Mouse (Mus musculus) forebrain, embryonic 11.5 days (tissue): Measurements from ENCODE around the gene Vezt. TPM values are rescaled to one million over a fixed set of nuclear protein-coding genes. Genes with fewer than 3 reads are reported as not detected.

Experiments used
- ATAC-seq: fragments of 200-750 bp; cut with Nextera tagmentation; replicated peaks from 2 replicates; pipeline ENCODE4 v1.8.0; 2017; ENCODE audit warnings: moderate TSS enrichment; ENCODE audit not compliant: low FRiP score
- DNase-seq: peaks from one replicate; pipeline ENCODE4 v3.0.0-alpha.2; 2017; ENCODE audit warnings: low spot score
- H3K27ac ChIP-seq: fragments of 300-500 bp; sonication (generic); 2 replicates; pipeline ENCODE4 v1.5.1; 2014; ENCODE audit warnings: low read depth, low read length
- H3K27me3 ChIP-seq: fragments of 300-500 bp; sonication (generic); 2 replicates; pipeline ENCODE4 v1.6.1; 2014; ENCODE audit warnings: mild to moderate bottlenecking, low read length, mixed read lengths; ENCODE audit not compliant: control insufficient read depth, insufficient read depth
- H3K36me3 ChIP-seq: fragments of 300-500 bp; sonication (generic); 2 replicates; pipeline ENCODE4 v1.6.1; 2014; ENCODE audit warnings: mild to moderate bottlenecking, low read length, moderate library complexity, mixed read lengths; ENCODE audit not compliant: control insufficient read depth, insufficient read depth
- H3K4me1 ChIP-seq: fragments of 300-500 bp; sonication (generic); replicated peaks from 2 replicates; pipeline ENCODE4 v1.6.1; 2014; ENCODE audit warnings: low read length, mixed read lengths; ENCODE audit not compliant: control insufficient read depth, insufficient read depth
- H3K4me2 ChIP-seq: fragments of 300-500 bp; sonication (generic); 2 replicates; pipeline ENCODE4 v1.6.1; 2014; ENCODE audit warnings: low read depth, mild to moderate bottlenecking, low read length, moderate library complexity, mixed read lengths; ENCODE audit not compliant: severe bottlenecking
- H3K4me3 ChIP-seq: fragments of 300-500 bp; sonication (generic); 2 replicates; pipeline ENCODE4 v1.5.1; 2014; ENCODE audit warnings: low read depth, low read length
- H3K9ac ChIP-seq: fragments of 300-500 bp; sonication (generic); 2 replicates; pipeline ENCODE4 v1.6.1; 2014; ENCODE audit warnings: low read length
- H3K9me3 ChIP-seq: fragments of 300-500 bp; sonication (generic); 2 replicates; pipeline ENCODE4 v1.6.1; 2016; ENCODE audit warnings: low read length, mixed read lengths; ENCODE audit not compliant: control insufficient read depth
- WGBS: fragments of 180-500 bp; shearing (Covaris S2); extraction: QIAGEN DNeasy Blood & Tissue Kit; methylation state at CpG from one replicate; pipeline ENCODE4 v1.1.7; 2014; 5-methylcytosine and 5-hydroxymethylcytosine counted together
- polyA plus RNA-seq: library from polyadenylated mRNA; unstranded; fragments of >200 nt; fragmentation: Nextera tagmentation; extraction: Ambion mirVana; gene quantifications from 2 replicates; pipeline ENCODE4 v1.2.1, GENCODE M21; 2014

The Vezt gene
- polyA plus RNA-seq, 1 experiment from 2014 or later = 46.6 TPM

DNA sequence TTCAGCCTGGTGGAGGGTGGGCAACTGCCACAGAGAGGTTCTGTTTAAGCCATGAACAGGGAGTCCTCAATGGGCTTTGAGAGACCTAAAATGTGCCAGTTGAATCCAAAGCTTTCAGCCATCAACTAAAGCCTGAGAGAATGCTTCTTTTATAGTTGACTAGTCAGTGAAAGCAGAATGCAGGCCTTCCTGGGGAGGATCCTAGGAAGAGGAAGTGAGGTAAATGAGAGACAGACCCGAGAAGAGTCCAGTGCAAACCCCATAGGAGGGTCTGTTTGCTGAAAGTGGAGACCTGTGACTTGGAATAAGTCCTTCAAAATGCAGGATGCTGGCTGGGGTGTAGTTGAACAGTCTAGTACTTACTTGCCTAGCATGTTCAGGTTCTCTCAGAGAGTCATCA lies 11.4 kb upstream of the Vezt start:
- Histone ChIP-seq H3K27ac (no peak overlapping the region), H3K36me3 (no peaks in the 10 kb centered on the region; the same call in 1 of the 2 replicates), H3K27me3 (no peaks in the 10 kb centered on the region), H3K4me3 (no peak overlapping the region), H3K9ac (no peak overlapping the region), H3K9me3 (no peaks in the 10 kb centered on the region), H3K4me2 (no peak overlapping the region), H3K4me1 (peaks cover 4% of the 10 kb centered on the region)
- DNase-seq (no peak), ATAC-seq (no peak)
- 57% methylated on average over 1 of the region's 1 CpGs for WGBS

DNA sequence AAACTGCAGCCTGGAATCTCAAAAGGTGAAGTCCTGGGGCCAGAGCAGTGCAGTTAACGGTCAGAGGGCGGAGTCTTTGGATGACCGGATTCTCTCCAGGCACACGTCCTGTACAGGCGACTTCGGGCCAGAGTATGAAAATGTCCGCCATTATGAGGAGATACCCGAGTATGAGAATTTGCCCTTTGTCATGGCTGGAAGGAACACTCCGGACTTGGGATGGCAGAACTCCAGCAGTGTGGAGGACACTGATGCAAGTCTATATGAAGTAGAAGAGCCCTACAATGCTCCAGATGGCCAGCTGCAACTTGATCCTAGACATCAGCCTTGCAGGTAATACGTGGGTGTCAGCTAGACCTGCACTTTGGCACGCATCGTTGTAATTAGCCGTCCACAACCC lies 9.7 kb upstream of the Vezt start:
- H3K9ac ChIP-seq = no peak overlapping the region
- DNase-seq (no peak), ATAC-seq (no peak)
- no peaks in the 10 kb centered on the region for H3K27me3 ChIP-seq
- H3K9me3 ChIP-seq = no peaks in the 10 kb centered on the region
- H3K36me3 ChIP-seq = no peaks in the 10 kb centered on the region; the same call in 1 of the 2 replicates
- H3K4me2 ChIP-seq = no peak overlapping the region
- peaks cover 4% of the 10 kb centered on the region for H3K4me1 ChIP-seq
- no peak overlapping the region for H3K4me3 ChIP-seq
- 94% methylated on average over 13 of the region's 13 CpGs for WGBS
- no peak overlapping the region for H3K27ac ChIP-seq

DNA sequence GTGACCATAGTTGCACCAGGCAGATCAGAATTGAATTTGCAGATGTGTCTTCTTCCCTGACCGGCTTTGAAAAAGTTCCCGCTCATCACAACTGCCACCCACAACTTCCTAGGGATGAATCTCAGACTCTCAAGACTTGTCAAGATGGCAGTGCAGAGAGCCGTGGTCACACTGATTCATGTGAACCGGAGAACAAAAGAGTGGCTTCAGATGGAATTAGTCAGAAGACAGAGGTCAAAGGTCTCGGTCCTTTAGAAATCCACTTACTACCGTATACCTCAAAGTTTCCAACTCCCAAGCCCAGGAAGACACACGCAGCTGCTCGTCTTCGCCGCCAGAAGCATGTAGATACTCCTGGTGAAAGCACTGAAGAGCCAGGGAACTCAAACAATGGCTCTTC lies 8.3 kb upstream of the Vezt start:
- Histone ChIP-seq H3K4me1 (peaks cover 4% of the 10 kb centered on the region), H3K4me2 (no peak overlapping the region), H3K27ac (no peak overlapping the region), H3K9ac (no peak overlapping the region), H3K27me3 (no peaks in the 10 kb centered on the region), H3K4me3 (no peak overlapping the region), H3K36me3 (no peaks in the 10 kb centered on the region; the same call in 1 of the 2 replicates), H3K9me3 (no peaks in the 10 kb centered on the region)
- 20% methylated on average over 10 of the region's 10 CpGs for WGBS
- DNase-seq (no peak), ATAC-seq (no peak)

DNA sequence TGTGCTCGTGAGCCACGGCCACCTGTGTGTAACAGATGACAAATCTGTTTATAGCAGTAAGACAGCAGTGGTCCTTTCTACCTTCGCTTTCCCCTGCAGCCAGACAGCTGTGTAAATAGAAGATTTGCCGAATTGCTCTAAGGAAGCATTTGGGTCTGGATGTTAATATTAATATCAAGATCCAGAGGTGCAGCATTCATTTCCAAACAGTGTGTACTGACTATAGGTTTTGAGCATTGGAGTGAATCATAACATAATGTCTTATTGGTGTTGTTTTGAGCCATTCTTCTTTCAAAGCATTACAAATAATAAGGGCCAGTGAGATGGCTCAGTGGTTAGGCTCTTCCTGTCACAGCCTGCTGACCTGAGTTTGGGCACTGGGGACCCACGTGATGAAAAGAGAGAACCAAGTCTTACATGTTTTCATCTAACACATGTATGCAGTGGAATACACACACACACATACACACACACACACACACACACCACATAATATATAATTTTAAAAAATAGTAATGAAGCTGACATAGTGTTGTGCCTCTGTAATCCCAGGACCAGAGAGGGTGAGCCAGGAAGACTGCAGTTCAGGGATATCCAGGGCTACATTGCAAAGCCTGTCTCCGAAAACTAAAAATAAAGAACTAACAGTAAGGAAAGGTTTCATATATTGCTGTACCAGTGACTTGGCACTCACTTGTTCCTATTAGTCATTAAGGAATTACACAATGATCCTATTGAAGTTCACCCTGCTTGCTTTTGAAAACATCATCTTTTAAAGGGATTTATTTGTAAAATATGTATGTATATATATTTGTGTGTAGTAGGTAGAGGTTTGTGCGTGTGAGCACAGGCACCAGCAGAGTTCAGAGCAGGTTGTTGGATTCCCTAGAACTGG lies 3.0 kb upstream of the Vezt start:
- no peaks in the 10 kb centered on the region for H3K27me3 ChIP-seq
- H3K4me1 ChIP-seq = 0 out of 2 replicates have a peak, but pooled peaks cover 1% of the 10 kb centered on the region
- ATAC-seq (no peak), DNase-seq (no peak)
- no peaks in the 10 kb centered on the region for H3K9me3 ChIP-seq
- no peak overlapping the region for H3K4me2 ChIP-seq
- 77% methylated on average over 7 of the region's 7 CpGs for WGBS
- H3K36me3 ChIP-seq = no peaks in the 10 kb centered on the region
- no peak overlapping the region for H3K9ac ChIP-seq
- H3K4me3 ChIP-seq = no peak overlapping the region
- no peak overlapping the region for H3K27ac ChIP-seq

DNA sequence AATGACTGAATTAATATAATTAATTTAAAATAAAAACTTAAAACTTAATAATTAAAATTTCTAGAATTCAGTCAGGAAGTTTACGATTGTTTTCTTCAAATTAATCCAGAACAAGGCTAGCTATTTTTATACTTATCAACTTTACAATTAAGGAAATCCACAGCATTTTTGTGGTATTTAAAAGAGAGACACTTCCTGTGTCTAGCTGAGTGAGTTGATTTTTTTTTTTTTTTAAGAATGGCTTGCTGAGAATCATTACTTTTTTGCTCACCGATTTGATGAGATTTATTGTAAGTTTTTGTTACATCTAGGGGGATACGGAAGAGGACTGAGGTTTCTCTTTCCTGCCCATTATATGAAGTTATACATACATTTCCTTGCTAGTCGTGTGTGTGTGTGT lies 2.0 kb upstream of the Vezt start:
- 78% methylated on average over 4 of the region's 4 CpGs for WGBS
- Histone ChIP-seq H3K4me3 (no peak overlapping the region), H3K27ac (no peak overlapping the region)

DNA sequence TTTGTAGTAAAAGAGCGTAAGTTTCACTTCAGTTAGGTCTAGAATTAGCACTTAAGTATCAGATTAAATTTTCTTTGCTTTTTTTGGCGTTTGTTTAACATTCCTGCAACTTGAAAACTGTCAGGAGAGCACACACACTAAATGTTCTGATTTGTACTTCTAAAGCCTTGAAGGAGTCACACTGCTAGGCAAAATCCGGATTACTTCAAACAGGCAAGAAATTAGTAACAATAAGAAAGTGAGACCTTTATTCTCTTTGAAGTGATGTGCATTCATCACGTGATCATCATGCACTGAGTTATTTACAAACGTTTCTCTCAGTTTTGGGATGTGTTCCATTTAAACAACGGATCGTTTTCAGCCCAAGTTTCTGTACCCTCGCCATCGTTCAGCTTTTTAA lies 1.6 kb upstream of the Vezt start:
- ATAC-seq (no peak), DNase-seq (no peak)
- 50% methylated on average over 9 of the region's 9 CpGs for WGBS
- no peak overlapping the region for H3K27ac ChIP-seq
- H3K4me1 ChIP-seq = peaks cover 6% of the 10 kb centered on the region; the same call in 1 of the 2 replicates
- H3K27me3 ChIP-seq = no peaks in the 10 kb centered on the region
- no peak overlapping the region for H3K9ac ChIP-seq
- no peaks in the 10 kb centered on the region for H3K36me3 ChIP-seq
- H3K9me3 ChIP-seq = no peaks in the 10 kb centered on the region
- no peak overlapping the region for H3K4me2 ChIP-seq
- no peak overlapping the region for H3K4me3 ChIP-seq

More for the DNA sequence above, 2.0 kb upstream of the Vezt start:
- no peaks in the 10 kb centered on the region for H3K36me3 ChIP-seq
- H3K4me2 ChIP-seq = no peak overlapping the region
- DNase-seq (no peak), ATAC-seq (no peak)
- peaks cover 6% of the 10 kb centered on the region; the same call in 1 of the 2 replicates for H3K4me1 ChIP-seq
- no peak overlapping the region for H3K9ac ChIP-seq
- no peaks in the 10 kb centered on the region for H3K9me3 ChIP-seq
- no peaks in the 10 kb centered on the region for H3K27me3 ChIP-seq

DNA sequence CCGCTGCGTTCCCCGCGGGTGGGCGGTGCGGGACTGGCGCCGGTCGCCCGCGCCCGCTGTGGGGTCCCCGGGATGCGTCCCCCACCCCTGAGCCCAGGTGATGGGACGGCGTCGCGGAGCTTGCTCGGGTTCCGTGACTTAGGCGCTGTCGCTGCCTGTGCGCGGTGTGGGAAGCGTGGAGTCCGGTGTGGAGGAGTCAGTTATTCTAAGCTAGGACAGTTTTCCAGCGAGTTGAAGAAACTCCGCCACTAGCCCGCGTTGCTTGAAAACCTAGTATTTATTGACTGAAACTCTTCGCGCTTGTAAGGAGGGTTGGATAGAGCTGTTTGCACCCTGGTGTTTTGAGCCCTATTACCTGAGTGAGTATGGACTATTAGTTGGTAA lies 750 bp upstream of the Vezt start:
- no peaks in the 10 kb centered on the region for H3K36me3 ChIP-seq
- 0 out of 2 replicates have a peak overlapping the region, but pooled peaks have one; percentile 37 for H3K27ac ChIP-seq
- peak overlapping the region; percentile 82 for H3K9ac ChIP-seq
- DNase-seq = no peak
- WGBS = under 1% methylated on average over 32 of the region's 32 CpGs
- ATAC-seq = peak; percentile 56; the same call in 1 of the 2 replicates
- H3K4me1 ChIP-seq = peaks cover 6% of the 10 kb centered on the region; the same call in 1 of the 2 replicates
- H3K4me3 ChIP-seq = peak overlapping the region; percentile 83
- no peaks in the 10 kb centered on the region for H3K9me3 ChIP-seq
- H3K27me3 ChIP-seq = no peaks in the 10 kb centered on the region
- H3K4me2 ChIP-seq = peak overlapping the region; percentile 62

DNA sequence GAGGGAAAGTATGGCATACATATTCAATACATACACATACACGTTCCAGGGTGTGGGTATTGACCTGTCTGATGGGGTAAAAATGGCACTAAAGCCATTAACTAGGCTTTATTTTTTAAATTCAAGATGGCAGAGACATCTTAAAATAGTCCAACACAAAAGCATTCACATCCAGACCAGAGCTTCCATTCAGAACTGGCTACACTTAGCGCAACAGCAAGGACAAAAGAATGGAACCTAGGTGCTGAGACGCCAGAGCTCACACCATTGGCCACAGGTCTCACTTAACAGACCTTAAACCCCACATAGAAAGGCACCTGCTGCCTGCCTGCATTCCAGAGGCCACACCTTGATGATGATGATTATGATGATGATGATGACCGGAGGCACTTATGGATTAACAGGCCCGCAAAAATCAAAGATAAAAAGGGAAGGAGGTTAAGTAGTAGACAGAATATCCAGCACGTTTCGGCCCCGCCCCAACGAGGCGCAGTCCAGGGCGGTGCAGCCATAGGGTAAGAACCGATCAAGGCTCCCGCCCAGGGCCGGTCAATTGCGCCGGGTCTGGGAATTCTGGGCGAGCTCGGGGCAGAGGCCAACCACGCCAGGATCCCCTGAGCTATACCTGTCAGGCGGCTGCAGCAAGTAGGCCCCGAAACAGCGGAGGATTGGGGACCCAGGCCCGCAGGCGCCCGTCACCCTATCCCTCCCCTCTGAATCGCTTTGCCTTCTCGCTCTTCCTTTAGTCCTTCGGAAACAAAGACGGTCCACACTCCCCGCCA lies 550 bp downstream of the Vezt start:
- Histone ChIP-seq H3K4me1 (peaks cover 6% of the 10 kb centered on the region; the same call in 1 of the 2 replicates), H3K4me2 (peak overlapping the region; percentile 66), H3K4me3 (peak overlapping the region; percentile 83), H3K9ac (peak overlapping the region; percentile 85), H3K27ac (no peak overlapping the region), H3K9me3 (no peaks in the 10 kb centered on the region), H3K36me3 (no peaks in the 10 kb centered on the region), H3K27me3 (no peaks in the 10 kb centered on the region)
- WGBS = 1% methylated on average over 30 of the region's 30 CpGs
- ATAC-seq = peak; percentile 82
- peak; percentile 81 for DNase-seq
